Mouse (Mus musculus) megakaryocyte, adult 5-6 weeks (primary cell): ENCODE data around the gene Kcnt2. TPM values are rescaled to one million over a fixed set of nuclear protein-coding genes. Genes with fewer than 3 reads are reported as not detected.

ENCODE experiments used
- ATAC-seq: 2 replicates; pipeline ENCODE4 v1.8.0; 2016; ENCODE audit warnings: mild to moderate bottlenecking, inconsistent platforms; ENCODE audit not compliant: poor library complexity, severe bottlenecking
- total RNA-seq, 2 experiments: library from RNA; stranded (forward) in 1 of 2; stranded (reverse) in 1 of 2; fragments of 153-499, 151-499 nt in 1 of 2; fragments of 221-1000, 200-1000 nt in 1 of 2; gene quantifications; 2 replicates each; pipeline versions ENCODE4 v1.2.3 to v1.2.4; 2015 to 2017

Kcnt2 gene
- total RNA-seq, 2 experiments from 2014 or later, result not detected

GRCm38 (mm10) chr1:140373532-140373931 lies 127.6 kb downstream of the Kcnt2 start:
- ATAC-seq, result no peak

DNA sequence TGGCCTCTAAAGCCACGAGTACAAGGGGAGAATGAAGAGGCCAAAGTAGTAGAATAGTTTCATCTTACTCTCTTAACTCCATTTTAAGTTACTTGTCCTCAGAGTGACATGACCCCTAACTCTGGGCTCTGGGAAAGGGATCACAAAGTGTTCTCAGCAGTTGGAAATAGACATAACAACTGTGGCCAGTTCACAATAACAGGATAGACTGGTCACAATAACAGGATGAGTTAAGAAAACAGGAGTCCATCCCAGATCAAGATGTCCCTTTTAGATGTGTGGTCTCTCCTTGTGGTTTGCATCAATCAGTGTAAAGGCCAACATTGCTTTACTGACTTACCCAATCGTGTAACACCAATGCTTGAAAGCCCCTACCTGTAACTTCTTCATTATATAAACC lies 132.8 kb downstream of the Kcnt2 start:
- ATAC-seq, result no peak

GRCm38 (mm10) chr1:140379526-140379925 lies 133.6 kb downstream of the Kcnt2 start:
- no peak for ATAC-seq

DNA sequence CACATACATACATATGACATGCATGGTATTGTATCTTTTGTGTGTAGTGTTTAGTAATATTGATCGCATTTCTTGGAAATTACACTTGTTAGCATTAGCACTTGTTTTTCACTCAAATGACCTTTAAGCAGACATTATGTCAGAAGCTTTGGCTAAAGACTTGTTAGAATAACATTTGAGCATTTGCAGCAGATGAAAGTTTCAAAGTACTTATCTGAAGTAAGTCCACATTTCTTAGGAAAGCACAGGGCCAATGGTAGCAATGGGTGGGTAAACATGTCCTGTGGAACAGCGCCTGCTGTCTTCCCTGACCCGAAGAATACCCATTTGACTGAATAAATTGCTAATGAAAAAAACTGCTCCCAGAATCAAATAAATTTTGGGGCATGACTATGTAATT lies 135.1 kb downstream of the Kcnt2 start:
- ATAC-seq, result no peak

GRCm38 (mm10) chr1:140390301-140390700 lies 144.3 kb downstream of the Kcnt2 start:
- ATAC-seq, result no peak

DNA sequence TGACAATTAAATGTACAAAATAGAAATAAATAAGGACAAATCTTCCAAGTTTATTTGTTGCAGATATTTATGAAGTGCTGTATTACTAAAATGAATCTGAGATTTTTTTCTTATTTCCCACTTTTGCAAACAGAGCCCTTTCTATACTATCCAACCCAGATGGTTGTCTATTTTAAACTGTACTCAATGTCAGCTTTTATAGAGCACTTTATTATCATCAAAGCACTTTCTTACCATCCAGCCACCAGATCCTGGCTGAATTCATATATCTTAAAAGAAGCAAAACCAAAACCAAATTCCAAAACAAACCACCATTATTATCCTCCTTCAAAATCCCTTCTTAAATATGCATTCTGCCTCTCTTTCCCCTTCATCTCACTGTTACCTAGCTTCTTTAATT lies 151.8 kb downstream of the Kcnt2 start:
- no peak for ATAC-seq

- no peak for ATAC-seq
These were observed 160.8 kb downstream of the Kcnt2 start for GRCm38 (mm10) chr1:140406631-140407288.

DNA sequence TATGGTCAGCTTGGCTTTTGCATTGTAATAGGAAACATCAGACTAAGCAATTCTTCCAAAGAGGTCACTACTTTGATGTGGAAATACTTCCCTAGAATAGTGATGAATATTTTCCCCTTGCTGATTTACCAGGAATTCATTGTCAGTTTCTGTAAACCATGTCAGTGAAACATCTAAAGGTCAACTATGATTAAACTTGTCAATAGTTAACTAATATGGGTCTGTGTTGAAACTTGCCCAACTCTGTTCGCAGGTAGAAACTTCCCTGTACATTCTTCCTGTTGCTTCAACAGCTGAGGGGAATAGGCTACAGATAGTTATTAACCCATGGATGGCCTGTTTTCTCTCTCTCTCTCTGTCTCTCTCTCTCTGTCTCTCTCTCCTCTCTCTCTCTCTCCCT lies 169.8 kb downstream of the Kcnt2 start:
- ATAC-seq, result no peak

DNA sequence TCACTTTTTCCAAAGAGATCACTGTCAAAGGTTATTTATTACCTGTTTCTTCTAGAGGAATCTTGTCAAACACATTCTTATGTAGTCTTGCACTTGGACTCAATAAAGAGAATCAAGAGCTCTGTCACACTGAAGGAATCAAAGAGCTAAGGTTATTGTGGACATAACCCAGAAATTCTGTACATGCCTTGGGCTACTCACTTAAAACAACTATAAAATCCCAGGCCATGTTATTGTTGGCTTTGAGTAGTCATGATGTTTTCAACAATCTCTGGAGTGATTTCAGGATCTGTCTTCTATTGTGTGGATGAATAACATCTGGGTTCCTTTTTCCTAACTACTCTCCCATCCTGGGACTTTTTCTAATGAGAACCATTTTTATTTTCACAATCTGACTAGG lies 177.0 kb downstream of the Kcnt2 start:
- ATAC-seq, result no peak

- no peak for ATAC-seq
These were observed 183.4 kb downstream of the Kcnt2 start for GRCm38 (mm10) chr1:140429284-140429850.

GRCm38 (mm10) chr1:140432039-140432438 lies 186.1 kb downstream of the Kcnt2 start:
- no peak for ATAC-seq

GRCm38 (mm10) chr1:140434791-140435190 lies 188.8 kb downstream of the Kcnt2 start:
- ATAC-seq, result no peak

DNA sequence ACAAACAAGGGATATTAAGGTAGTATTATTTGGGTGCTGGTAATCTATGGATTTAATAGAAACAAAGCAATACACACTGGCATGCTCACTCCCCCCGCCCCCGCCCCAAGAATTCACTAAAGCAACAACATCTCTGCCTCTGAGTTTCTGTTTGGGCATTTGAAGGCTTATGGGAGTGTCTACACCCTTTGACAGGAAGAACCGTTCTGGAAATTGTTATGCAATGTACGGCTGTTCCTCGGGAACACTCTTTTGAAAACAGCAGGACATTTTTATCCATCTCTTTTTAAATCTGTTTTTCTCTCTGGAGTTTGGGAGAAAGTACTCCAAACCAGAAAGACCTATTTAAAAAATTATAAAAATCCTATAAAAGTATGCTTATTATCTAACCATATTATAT lies 192.2 kb downstream of the Kcnt2 start:
- ATAC-seq, result no peak

- no peak for ATAC-seq
These were observed 197.9 kb downstream of the Kcnt2 start for GRCm38 (mm10) chr1:140443904-140444303.

DNA sequence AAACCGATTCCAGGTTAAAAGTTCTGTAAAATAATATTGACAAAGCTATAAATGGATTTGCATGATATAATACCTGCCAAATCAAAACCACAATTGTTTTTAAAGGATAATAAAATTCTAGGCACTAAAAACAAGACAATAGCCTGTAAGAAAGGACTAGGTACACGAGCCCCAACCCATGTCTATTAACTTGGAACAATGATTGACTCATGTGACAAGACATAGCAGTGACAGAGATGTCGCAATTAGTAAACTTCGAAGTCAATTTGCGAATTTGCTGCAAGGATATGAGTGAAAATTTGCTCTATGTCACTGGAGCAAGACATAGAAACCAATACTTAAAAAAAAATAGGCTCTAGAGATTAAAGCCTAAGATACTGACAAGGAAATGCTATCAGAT lies 198.4 kb downstream of the Kcnt2 start:
- ATAC-seq, result no peak

GRCm38 (mm10) chr1:140451461-140451860 lies 205.5 kb downstream of the Kcnt2 start:
- ATAC-seq, result no peak

GRCm38 (mm10) chr1:140451924-140452323 lies 206.0 kb downstream of the Kcnt2 start:
- ATAC-seq, result no peak

GRCm38 (mm10) chr1:140455903-140456302 lies 209.9 kb downstream of the Kcnt2 start:
- no peak for ATAC-seq

DNA sequence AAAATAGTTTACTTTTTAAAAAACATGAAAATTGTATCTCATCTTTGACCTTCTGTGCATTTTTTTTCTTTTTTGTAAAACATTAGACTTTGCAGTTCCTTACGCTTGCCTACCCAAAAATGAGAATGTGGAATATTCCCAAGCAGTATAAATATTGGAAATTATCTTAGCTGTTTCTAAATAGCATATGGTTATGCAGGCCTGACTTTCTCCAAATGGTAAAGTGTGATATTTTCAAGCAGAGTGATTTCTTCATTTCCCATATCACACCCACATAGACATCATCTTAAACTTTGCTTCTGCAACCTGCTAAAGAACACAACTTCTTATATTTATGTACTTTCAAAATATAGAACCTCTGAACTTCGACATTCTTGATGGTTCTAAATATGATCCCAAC lies 210.9 kb downstream of the Kcnt2 start:
- ATAC-seq, result no peak

DNA sequence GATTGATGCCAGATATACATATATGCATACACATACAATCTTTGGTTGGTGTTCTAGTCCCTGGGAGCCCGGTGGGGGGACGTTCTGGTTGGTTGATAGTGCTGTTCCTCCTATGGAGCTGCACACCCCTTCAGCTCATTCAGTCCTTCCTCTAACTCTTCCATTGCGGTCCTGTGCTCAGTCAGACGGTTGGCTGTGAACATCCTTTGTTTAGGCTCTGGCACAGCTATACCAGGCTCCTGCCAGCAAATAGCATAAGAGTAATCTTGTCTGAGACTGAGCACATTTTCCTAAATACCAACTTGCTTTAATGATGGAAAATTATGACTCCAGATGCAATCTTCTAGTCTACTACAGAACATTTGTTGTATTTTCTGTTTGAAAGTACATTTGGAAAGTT lies 222.4 kb downstream of the Kcnt2 start:
- no peak for ATAC-seq

- ATAC-seq, result no peak
These were observed 223.6 kb downstream of the Kcnt2 start for GRCm38 (mm10) chr1:140469586-140469985.

GRCm38 (mm10) chr1:140476921-140477320 lies 231.0 kb downstream of the Kcnt2 start:
- no peak for ATAC-seq

GRCm38 (mm10) chr1:140484016-140484415 lies 238.1 kb downstream of the Kcnt2 start:
- ATAC-seq, result no peak
